Mouse (Mus musculus) midbrain, embryonic 15.5 days (tissue): ENCODE data around the gene Fxyd6. TPM values are rescaled to one million over a fixed set of nuclear protein-coding genes. Genes with fewer than 3 reads are reported as not detected.

ENCODE experiments used
- ATAC-seq: fragments of 200-750 bp; cut with Nextera tagmentation; replicated peaks from 2 replicates; pipeline ENCODE4 v1.8.0; 2017; ENCODE audit warnings: moderate TSS enrichment
- H3K27ac ChIP-seq: fragments of 300-500 bp; sonication (generic); 2 replicates; pipeline ENCODE4 v1.5.1; 2015; ENCODE audit warnings: mild to moderate bottlenecking, inconsistent platforms
- H3K27me3 ChIP-seq: fragments of 300-500 bp; sonication (generic); replicated peaks from 2 replicates; pipeline ENCODE4 v1.6.1; 2015; ENCODE audit warnings: inconsistent platforms
- H3K36me3 ChIP-seq: fragments of 300-500 bp; sonication (generic); replicated peaks from 2 replicates; pipeline ENCODE4 v1.6.1; 2015; ENCODE audit warnings: inconsistent platforms
- H3K4me1 ChIP-seq: fragments of 300-500 bp; sonication (generic); 2 replicates; pipeline ENCODE4 v1.6.1; 2015; ENCODE audit warnings: inconsistent platforms
- H3K4me2 ChIP-seq: fragments of 300-500 bp; sonication (generic); 2 replicates; pipeline ENCODE4 v1.6.1; 2015; ENCODE audit warnings: inconsistent platforms, mild to moderate bottlenecking, moderate library complexity
- H3K4me3 ChIP-seq: fragments of 300-500 bp; sonication (generic); 2 replicates; pipeline ENCODE4 v1.5.1; 2015; ENCODE audit warnings: mild to moderate bottlenecking, inconsistent platforms
- H3K9ac ChIP-seq: fragments of 300-500 bp; sonication (generic); 2 replicates; pipeline ENCODE4 v1.6.1; 2015; ENCODE audit warnings: mild to moderate bottlenecking, inconsistent platforms
- H3K9me3 ChIP-seq: fragments of 300-500 bp; sonication (generic); 2 replicates; pipeline ENCODE4 v1.6.1; 2016; ENCODE audit warnings: inconsistent platforms
- WGBS: fragments of 180-500 bp; shearing (Covaris S2); methylation state at CpG from one replicate; pipeline ENCODE4 v1.1.7; 2015; ENCODE audit warnings: mixed read lengths; 5-methylcytosine and 5-hydroxymethylcytosine counted together
- polyA plus RNA-seq: library from polyadenylated mRNA; unstranded; fragments of >200 nt; fragmentation: Nextera tagmentation; extraction: Ambion mirVana; gene quantifications from 2 replicates; pipeline ENCODE4 v1.2.1, GENCODE M21; 2015

Fxyd6 gene
- polyA plus RNA-seq, 1 experiment from 2014 or later: 647 TPM

GRCm38 (mm10) chr9:45380411-45381251, 10.6 kb downstream of the Fxyd6 start:
- Histone ChIP-seq H3K9me3 (no peaks in the 10 kb centered on the region), H3K4me3 (no peak overlapping the region), H3K27ac (peak overlapping the region; percentile 66), H3K9ac (no peak overlapping the region), H3K4me2 (no peak overlapping the region), H3K36me3 (no peaks in the 10 kb centered on the region), H3K27me3 (no peaks in the 10 kb centered on the region), H3K4me1 (peaks cover 32% of the 10 kb centered on the region)
- WGBS: 39% methylated on average over 10 of the region's 10 CpGs
- ATAC-seq: peak; percentile 65; the same call in 1 of the 2 replicates

GRCm38 (mm10) chr9:45382336-45382735, 12.4 kb downstream of the Fxyd6 start:
- Histone ChIP-seq H3K4me3 (no peak overlapping the region), H3K27ac (no peak overlapping the region), H3K27me3 (no peaks in the 10 kb centered on the region), H3K9me3 (no peaks in the 10 kb centered on the region), H3K9ac (no peak overlapping the region), H3K36me3 (no peaks in the 10 kb centered on the region), H3K4me1 (peaks cover 23% of the 10 kb centered on the region), H3K4me2 (no peak overlapping the region)
- 79% methylated on average over 5 of the region's 5 CpGs for WGBS
- no peak for ATAC-seq

GRCm38 (mm10) chr9:45382834-45383233, 12.8 kb downstream of the Fxyd6 start:
- H3K27me3 ChIP-seq: no peaks in the 10 kb centered on the region
- H3K4me3 ChIP-seq: no peak overlapping the region
- H3K4me2 ChIP-seq: no peak overlapping the region
- no peaks in the 10 kb centered on the region for H3K36me3 ChIP-seq
- no peak overlapping the region for H3K9ac ChIP-seq
- 68% methylated on average over 5 of the region's 5 CpGs for WGBS
- no peak for ATAC-seq
- H3K9me3 ChIP-seq: no peaks in the 10 kb centered on the region
- H3K4me1 ChIP-seq: peaks cover 23% of the 10 kb centered on the region
- no peak overlapping the region for H3K27ac ChIP-seq

DNA sequence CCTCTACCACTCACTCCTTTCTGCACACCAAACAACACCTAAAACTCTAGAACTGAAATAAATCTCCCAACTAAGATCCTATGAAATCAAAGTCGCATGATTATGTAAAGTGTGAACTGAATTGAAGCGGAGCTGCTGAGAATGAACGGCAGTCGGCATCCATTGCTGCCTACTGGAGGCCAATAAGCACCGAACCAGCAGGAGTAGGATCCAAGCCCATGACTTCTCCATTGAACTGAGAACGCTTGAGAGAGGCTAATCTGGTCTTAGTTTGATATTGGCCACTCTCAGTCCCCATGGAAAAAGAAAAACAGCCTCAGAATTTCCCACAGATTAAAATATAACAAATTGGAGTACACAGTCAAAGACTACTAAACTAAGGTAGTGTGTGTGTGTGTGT, 13.9 kb downstream of the Fxyd6 start:
- Histone ChIP-seq H3K4me3 (no peak overlapping the region), H3K36me3 (no peaks in the 10 kb centered on the region), H3K9me3 (no peaks in the 10 kb centered on the region), H3K4me2 (no peak overlapping the region), H3K27ac (no peak overlapping the region), H3K9ac (no peak overlapping the region), H3K27me3 (no peaks in the 10 kb centered on the region), H3K4me1 (peaks cover 22% of the 10 kb centered on the region)
- 94% methylated on average over 6 of the region's 6 CpGs for WGBS
- ATAC-seq: no peak

DNA sequence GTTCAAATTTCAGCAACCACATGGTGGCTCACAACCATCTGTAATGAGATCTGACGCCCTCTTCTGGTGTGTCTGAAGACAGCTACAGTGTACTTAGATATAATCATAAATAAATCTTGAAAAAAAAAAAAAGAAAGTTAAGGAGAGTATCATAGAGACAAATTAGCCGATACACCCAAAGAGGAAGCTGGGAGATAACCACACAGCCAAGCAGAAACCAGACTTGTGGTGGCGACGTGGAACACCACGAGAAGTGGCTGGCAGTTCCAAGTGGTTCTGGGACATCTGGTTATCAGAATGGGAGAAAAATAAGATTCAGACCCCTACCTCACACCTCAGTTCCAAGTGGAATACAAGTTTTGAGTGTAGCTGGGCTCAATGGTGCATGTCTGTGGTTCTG, 16.7 kb downstream of the Fxyd6 start:
- Histone ChIP-seq H3K36me3 (0 out of 2 replicates have a peak, but pooled peaks cover 3% of the 10 kb centered on the region), H3K4me1 (peaks cover 2% of the 10 kb centered on the region; the same call in 1 of the 2 replicates)

GRCm38 (mm10) chr9:45388385-45388994, 18.5 kb downstream of the Fxyd6 start:
- H3K9ac ChIP-seq: no peak overlapping the region
- 0 out of 2 replicates have a peak, but pooled peaks cover 2% of the 10 kb centered on the region for H3K4me1 ChIP-seq
- no peaks in the 10 kb centered on the region for H3K9me3 ChIP-seq
- WGBS: 44% methylated on average over 12 of the region's 12 CpGs
- H3K4me2 ChIP-seq: no peak overlapping the region
- ATAC-seq: peak; percentile 86
- no peaks in the 10 kb centered on the region for H3K27me3 ChIP-seq
- no peak overlapping the region for H3K27ac ChIP-seq
- H3K4me3 ChIP-seq: no peak overlapping the region
- H3K36me3 ChIP-seq: peaks cover 6% of the 10 kb centered on the region; the same call in 1 of the 2 replicates

More for the DNA sequence above, 16.7 kb downstream of the Fxyd6 start:
- Histone ChIP-seq H3K27me3 (no peaks in the 10 kb centered on the region), H3K27ac (no peak overlapping the region), H3K9me3 (no peaks in the 10 kb centered on the region), H3K4me3 (no peak overlapping the region), H3K4me2 (no peak overlapping the region), H3K9ac (no peak overlapping the region)
- WGBS: 91% methylated on average over 5 of the region's 5 CpGs
- ATAC-seq: no peak

- WGBS: 87% methylated on average over 8 of the region's 8 CpGs
- no peak overlapping the region for H3K4me2 ChIP-seq
These were observed 19.6 kb downstream of the Fxyd6 start for GRCm38 (mm10) chr9:45389596-45389995.

GRCm38 (mm10) chr9:45391299-45391698, 21.3 kb downstream of the Fxyd6 start:
- Histone ChIP-seq H3K36me3 (peaks cover 20% of the 10 kb centered on the region; the same call in 1 of the 2 replicates), H3K27me3 (no peaks in the 10 kb centered on the region), H3K27ac (no peak overlapping the region), H3K4me1 (0 out of 2 replicates have a peak, but pooled peaks cover 2% of the 10 kb centered on the region), H3K9me3 (no peaks in the 10 kb centered on the region), H3K4me2 (no peak overlapping the region), H3K4me3 (no peak overlapping the region), H3K9ac (no peak overlapping the region)
- ATAC-seq: no peak
- WGBS: 74% methylated on average over 7 of the region's 7 CpGs

More at GRCm38 (mm10) chr9:45389596-45389995, 19.6 kb downstream of the Fxyd6 start:
- Histone ChIP-seq H3K4me1 (0 out of 2 replicates have a peak, but pooled peaks cover 2% of the 10 kb centered on the region), H3K9ac (no peak overlapping the region), H3K27ac (no peak overlapping the region), H3K36me3 (peaks cover 9% of the 10 kb centered on the region; the same call in 1 of the 2 replicates), H3K27me3 (no peaks in the 10 kb centered on the region), H3K9me3 (no peaks in the 10 kb centered on the region), H3K4me3 (no peak overlapping the region)
- no peak for ATAC-seq

- no peak overlapping the region for H3K4me2 ChIP-seq
- H3K4me3 ChIP-seq: no peak overlapping the region
- WGBS: 91% methylated on average over 6 of the region's 6 CpGs
- no peaks in the 10 kb centered on the region for H3K9me3 ChIP-seq
- H3K36me3 ChIP-seq: peaks cover 20% of the 10 kb centered on the region; the same call in 1 of the 2 replicates
- ATAC-seq: no peak
- H3K4me1 ChIP-seq: no peaks in the 10 kb centered on the region
- H3K27me3 ChIP-seq: no peaks in the 10 kb centered on the region
- H3K9ac ChIP-seq: no peak overlapping the region
- H3K27ac ChIP-seq: no peak overlapping the region
These were observed 25.2 kb downstream of the Fxyd6 start for GRCm38 (mm10) chr9:45395218-45395617.

DNA sequence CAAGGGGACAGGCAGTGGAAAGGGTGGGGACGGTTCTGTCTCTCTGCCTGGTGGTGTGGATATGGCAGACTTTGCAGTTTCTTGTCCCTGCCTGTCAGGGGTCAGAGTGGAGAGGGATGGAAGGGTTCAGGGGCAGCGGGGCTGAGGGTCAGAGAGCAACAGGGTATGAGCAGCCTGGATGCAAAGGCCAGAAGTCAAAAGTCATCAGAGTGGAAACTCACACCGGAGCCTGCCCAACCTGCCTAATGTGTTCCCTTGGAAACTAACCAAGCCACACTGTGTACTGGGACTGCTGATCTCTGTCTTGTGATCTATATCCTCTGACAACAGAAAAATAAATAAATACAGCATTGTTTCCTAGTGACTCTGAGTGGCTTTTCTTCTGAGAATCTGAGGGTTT, 25.8 kb downstream of the Fxyd6 start:
- Histone ChIP-seq H3K36me3 (peaks cover 17% of the 10 kb centered on the region; the same call in 1 of the 2 replicates), H3K4me2 (no peak overlapping the region)
- no peak for ATAC-seq

DNA sequence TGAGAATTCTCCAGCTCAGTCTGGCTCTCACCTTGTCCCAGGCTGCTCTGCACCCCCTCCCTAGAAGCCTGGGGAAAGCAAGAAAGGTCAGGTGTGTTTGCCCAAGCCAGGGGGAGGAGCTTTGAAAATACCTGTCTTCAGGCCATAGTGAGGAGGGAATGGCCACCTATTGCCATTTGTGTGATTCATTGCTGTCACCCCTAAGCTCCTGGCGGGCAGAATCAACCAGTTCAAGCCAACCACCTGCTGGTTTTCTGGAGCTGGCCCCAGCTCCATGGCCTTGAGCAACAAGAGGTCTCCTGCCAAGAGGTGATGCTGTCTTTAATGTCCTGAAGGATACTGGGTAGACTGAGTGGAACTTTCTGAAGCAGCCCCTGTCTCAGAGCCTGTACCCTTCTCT, 28.4 kb downstream of the Fxyd6 start:
- Histone ChIP-seq H3K4me1 (no peaks in the 10 kb centered on the region), H3K4me3 (no peak overlapping the region), H3K9ac (no peak overlapping the region), H3K9me3 (no peaks in the 10 kb centered on the region), H3K4me2 (no peak overlapping the region), H3K27ac (no peak overlapping the region), H3K27me3 (no peaks in the 10 kb centered on the region), H3K36me3 (peaks cover 15% of the 10 kb centered on the region; the same call in 1 of the 2 replicates)
- ATAC-seq: no peak
- WGBS: 48% methylated on average over 1 of the region's 1 CpGs

More for the DNA sequence above, 25.8 kb downstream of the Fxyd6 start:
- Histone ChIP-seq H3K4me3 (no peak overlapping the region), H3K9ac (no peak overlapping the region), H3K9me3 (no peaks in the 10 kb centered on the region), H3K4me1 (no peaks in the 10 kb centered on the region), H3K27ac (no peak overlapping the region), H3K27me3 (no peaks in the 10 kb centered on the region)
- 71% methylated on average over 3 of the region's 3 CpGs for WGBS

- H3K4me3 ChIP-seq: no peak within 1 kb of the TSS
- ATAC-seq: no peak
- H3K9ac ChIP-seq: no peak within 1 kb of the TSS
- H3K4me2 ChIP-seq: no peak within 1 kb of the TSS
- H3K4me1 ChIP-seq: no peaks in the 10 kb centered on the region
- 79% methylated on average over 4 of the region's 4 CpGs for WGBS
- H3K36me3 ChIP-seq: peaks cover 11% of the 10 kb centered on the region; the same call in 1 of the 2 replicates
- H3K9me3 ChIP-seq: no peaks in the 10 kb centered on the region
- no peak within 1 kb of the TSS for H3K27ac ChIP-seq
- no peaks in the 10 kb centered on the region for H3K27me3 ChIP-seq
These were observed 29.4 kb downstream of the Fxyd6 start, which contains the start of gene Fxyd2 for GRCm38 (mm10) chr9:45399434-45399833. TSS of gene Fxyd2 (plus strand) at chr9:45399669.
